Mouse (Mus musculus) forebrain, embryonic 12.5 days (tissue): Measurements from ENCODE around the gene Apool. TPM values are rescaled to one million over a fixed set of nuclear protein-coding genes. Genes with fewer than 3 reads are reported as not detected.

Experiments
- polyA plus RNA-seq: library from polyadenylated mRNA; unstranded; fragments of >200 nt; fragmentation: Nextera tagmentation; extraction: Ambion mirVana; gene quantifications from 2 replicates; pipeline ENCODE4 v1.2.1, GENCODE M21; 2016

The Apool gene
- polyA plus RNA-seq, 1 experiment from 2014 or later: 43.8 TPM

Other genes with a start within 250 kb of the Apool start
- gene 4933403O08Rik, start 72.3 kb upstream of the Apool start, polyA plus RNA-seq: not detected in 2 replicates
- gene Satl1, start 95.4 kb downstream of the Apool start, polyA plus RNA-seq: not detected in 2 replicates
- gene 2010106E10Rik, start 183.9 kb downstream of the Apool start, polyA plus RNA-seq: not detected in 2 replicates